18 mouse cellular contexts compared by ENCODE assay signal in genomic region chr1:126673238-126673637, GRCm38 (mm10).
DNase-seq lines count a peak whose midpoint lies in the region; ATAC-seq and TF ChIP-seq lines count a peak whose summit lies in the region.
"Had no signal": no experiment of that assay in that cellular context is flagged by ENCODE, and none has a peak within 500 bp of the region (broad histone marks: within the 10 kb centered on the region; RNA-seq: fewer than 3 reads in every experiment).

No protein-coding gene starts in this region.

- WGBS in liver, embryonic 16.5 days (ENCODE audit: insufficient replicate concordance) = 53% methylated on average over 2 of the region's 2 CpGs
- WGBS in intestine, postnatal 0 days = 48% methylated on average over 2 of the region's 2 CpGs

- DNase-seq in liver = no peak
- peak; percentile 59 for DNase-seq in lung, postnatal 25 days (ENCODE audit: low spot score)
- peak; percentile 66 for DNase-seq in yolk sac, embryonic 10.5 days (ENCODE audit: low spot score)
- DNase-seq in thymus, postnatal 36 days = no peak
- no peak for DNase-seq in gastrocnemius, postnatal 10 days
- DNase-seq: adrenal gland, postnatal 14 days; cerebellum, adult 2 months; kidney, adult 18-20 months; kidney, postnatal 25 days; midbrain, embryonic 14.5 days; spleen, adult 18-20 months; thymus, postnatal 25 days had no signal

- H3K27me3 ChIP-seq in liver, embryonic 16.5 days (ENCODE audit: control insufficient read depth, insufficient read depth, low read depth, low read length) = no peaks in the 10 kb centered on the region
- no peaks in the 10 kb centered on the region for H3K27me3 ChIP-seq in intestine, postnatal 0 days (replicated peaks; ENCODE audit: control insufficient read depth, insufficient read depth, low read length)
- H3K27me3 ChIP-seq: forebrain, embryonic 13.5 days had no signal

- no peak overlapping the region for H3K27ac ChIP-seq in liver, embryonic 16.5 days (ENCODE audit: low read length)
- no peak overlapping the region for H3K27ac ChIP-seq in intestine, postnatal 0 days (ENCODE audit: low read depth, low read length)
- H3K27ac ChIP-seq: forebrain, embryonic 13.5 days; hindbrain, embryonic 10.5 days had no signal

- H3K9ac ChIP-seq in liver, embryonic 16.5 days (ENCODE audit: low read depth, low read length) = no peak overlapping the region
- no peak overlapping the region for H3K9ac ChIP-seq in intestine, postnatal 0 days (ENCODE audit: low read depth, low read length)
- H3K9ac ChIP-seq: forebrain, embryonic 13.5 days had no signal

- H3K9me3 ChIP-seq in liver, embryonic 16.5 days (replicated peaks; ENCODE audit: control insufficient read depth, low read length) = no peaks in the 10 kb centered on the region
- no peaks in the 10 kb centered on the region for H3K9me3 ChIP-seq in intestine, postnatal 0 days (ENCODE audit: control insufficient read depth)
- H3K9me3 ChIP-seq: forebrain, embryonic 13.5 days had no signal

- H3K4me3 ChIP-seq in liver, embryonic 16.5 days (ENCODE audit: low read depth, low read length) = no peak overlapping the region
- no peak overlapping the region for H3K4me3 ChIP-seq in intestine, postnatal 0 days (ENCODE audit: low read depth, low read length)
- H3K4me3 ChIP-seq: forebrain, embryonic 13.5 days; hindbrain, embryonic 10.5 days had no signal

- H3K4me1 ChIP-seq in liver, embryonic 16.5 days (ENCODE audit: control insufficient read depth, low read depth, low read length) = no peaks in the 10 kb centered on the region
- 0 out of 2 replicates have a peak, but pooled peaks cover 4% of the 10 kb centered on the region for H3K4me1 ChIP-seq in intestine, postnatal 0 days (replicated peaks; ENCODE audit: control insufficient read depth, insufficient read depth, low read length)

- no peak overlapping the region for H3K4me2 ChIP-seq in liver, embryonic 16.5 days (ENCODE audit: low read depth, low read length)
- H3K4me2 ChIP-seq in intestine, postnatal 0 days (replicated peaks; ENCODE audit: low read depth) = no peak overlapping the region
- H3K4me2 ChIP-seq: forebrain, embryonic 13.5 days; heart, embryonic 11.5 days had no signal

- peak; percentile 75 for ATAC-seq in liver, embryonic 16.5 days (ENCODE audit: low read depth)
- ATAC-seq in intestine, postnatal 0 days = peak; percentile 97
- ATAC-seq: forebrain, embryonic 13.5 days; hindbrain, embryonic 16.5 days had no signal

- TF ChIP-seq CTCF in intestine, postnatal 0 days (IDR thresholded peaks at IDR 0.05; ENCODE audit: low read depth) = no peak

- H3K36me3 ChIP-seq in liver, embryonic 16.5 days (ENCODE audit: control insufficient read depth, insufficient read depth) = no peaks in the 10 kb centered on the region
- no peaks in the 10 kb centered on the region for H3K36me3 ChIP-seq in intestine, postnatal 0 days (ENCODE audit: control insufficient read depth, insufficient read depth)

Comparison
In these comparisons a context has a peak if more than half of its experiments do, and no peak if none do; other contexts are left out.
1. DNase-seq: peak in lung, postnatal 25 days (single experiment) and yolk sac, embryonic 10.5 days (single experiment); none in liver (single experiment), thymus, postnatal 36 days (0 of 2) and gastrocnemius, postnatal 10 days (single experiment).